ENCODE assay signal across 9 mouse cellular contexts in genomic region chr19:46523131-46523479, GRCm38 (mm10). TPM values are rescaled to one million over a fixed set of nuclear protein-coding genes. Genes with fewer than 3 reads are reported as not detected.
DNase-seq lines count a peak whose midpoint lies in the region; ATAC-seq and TF ChIP-seq lines count a peak whose summit lies in the region.
"Had no signal": no experiment of that assay in that cellular context is flagged by ENCODE, and none has a peak within 500 bp of the region (broad histone marks: within the 10 kb centered on the region; RNA-seq: fewer than 3 reads in every experiment).

No protein-coding gene starts in this region.

- no peak overlapping the region; a peak in 1 of 4 replicates for H3K4me3 ChIP-seq in heart, embryonic 14.5 days (ENCODE audit: control insufficient read depth in 1 of 2, insufficient read depth in 1 of 2, low read depth in 1 of 2, low read length in 2 of 2)
- H3K4me3 ChIP-seq in embryonic facial prominence, embryonic 10.5 days: peak overlapping the region; percentile 49
- no peak overlapping the region for H3K4me3 ChIP-seq in hindbrain, postnatal 0 days (ENCODE audit: low read length)
- no peak overlapping the region for H3K4me3 ChIP-seq in midbrain, postnatal 0 days (ENCODE audit: low read depth, low read length)
- H3K4me3 ChIP-seq: erythroblast, embryonic 14.5 days had no signal

- H3K36me3 ChIP-seq in heart, embryonic 14.5 days (ENCODE audit: control insufficient read depth, insufficient read depth, low read length): no peaks in the 10 kb centered on the region
- no peaks in the 10 kb centered on the region for H3K36me3 ChIP-seq in embryonic facial prominence, embryonic 10.5 days (replicated peaks)
- H3K36me3 ChIP-seq in hindbrain, postnatal 0 days (ENCODE audit: insufficient read depth, low read length): no peaks in the 10 kb centered on the region
- no peaks in the 10 kb centered on the region for H3K36me3 ChIP-seq in midbrain, postnatal 0 days (ENCODE audit: insufficient read depth, low read length)

- H3K4me2 ChIP-seq in heart, embryonic 14.5 days (ENCODE audit: low read length): peak overlapping the region; percentile 64
- H3K4me2 ChIP-seq in hindbrain, postnatal 0 days (ENCODE audit: low read depth, low read length): peak overlapping the region; percentile 52
- peak overlapping the region; percentile 52 for H3K4me2 ChIP-seq in midbrain, postnatal 0 days (ENCODE audit: low read depth, low read length, poor library complexity, severe bottlenecking)

- H3K4me1 ChIP-seq in heart, embryonic 14.5 days (ENCODE audit: control insufficient read depth in 2 of 2, insufficient read depth in 2 of 2, low read length in 2 of 2): peaks cover 49 to 73% of the 10 kb centered on the region in 2 experiments
- H3K4me1 ChIP-seq in embryonic facial prominence, embryonic 10.5 days: peaks cover 94% of the 10 kb centered on the region
- H3K4me1 ChIP-seq in hindbrain, postnatal 0 days (ENCODE audit: insufficient read depth, low read length): peaks cover 28% of the 10 kb centered on the region
- H3K4me1 ChIP-seq in midbrain, postnatal 0 days (ENCODE audit: insufficient read depth, low read length): peaks cover 22% of the 10 kb centered on the region

- H3K9me3 ChIP-seq in heart, embryonic 14.5 days (ENCODE audit: control insufficient read depth, low read length): no peaks in the 10 kb centered on the region
- H3K9me3 ChIP-seq in embryonic facial prominence, embryonic 10.5 days: no peaks in the 10 kb centered on the region
- no peaks in the 10 kb centered on the region for H3K9me3 ChIP-seq in hindbrain, postnatal 0 days (ENCODE audit: low read length)
- no peaks in the 10 kb centered on the region for H3K9me3 ChIP-seq in midbrain, postnatal 0 days (ENCODE audit: low read length)

- no peaks in the 10 kb centered on the region for H3K27me3 ChIP-seq in heart, embryonic 14.5 days (ENCODE audit: control insufficient read depth, insufficient read depth, low read length)
- H3K27me3 ChIP-seq in embryonic facial prominence, embryonic 10.5 days (replicated peaks; ENCODE audit: low read depth, poor library complexity, severe bottlenecking): no peaks in the 10 kb centered on the region; the same call in 1 of the 2 replicates
- H3K27me3 ChIP-seq in hindbrain, postnatal 0 days (ENCODE audit: insufficient read depth, low read length): no peaks in the 10 kb centered on the region
- H3K27me3 ChIP-seq in midbrain, postnatal 0 days (ENCODE audit: insufficient read depth, low read length): no peaks in the 10 kb centered on the region

- H3K27ac ChIP-seq in heart, embryonic 14.5 days (replicated peaks in 1 of 2; ENCODE audit: control insufficient read depth in 1 of 2, insufficient read depth in 1 of 2, low read depth in 2 of 2, low read length in 2 of 2): peak overlapping the region; percentile 72 to 75
- H3K27ac ChIP-seq in embryonic facial prominence, embryonic 10.5 days (replicated peaks): peak overlapping the region; percentile 82
- peak overlapping the region; percentile 70 for H3K27ac ChIP-seq in hindbrain, postnatal 0 days
- H3K27ac ChIP-seq in midbrain, postnatal 0 days (ENCODE audit: low read depth, low read length): peak overlapping the region; percentile 76; the same call in 1 of the 2 replicates

- peak overlapping the region; percentile 57 for H3K9ac ChIP-seq in heart, embryonic 14.5 days (ENCODE audit: low read length)
- H3K9ac ChIP-seq in hindbrain, postnatal 0 days (replicated peaks; ENCODE audit: low read length): 0 out of 2 replicates have a peak overlapping the region, but pooled peaks have one; percentile 7
- H3K9ac ChIP-seq in midbrain, postnatal 0 days (replicated peaks; ENCODE audit: low read length, poor library complexity, severe bottlenecking): no peak overlapping the region

- no peak for ATAC-seq in heart, embryonic 14.5 days (ENCODE audit: insufficient number of reproducible peaks, insufficient read depth, low FRiP score, low read depth)
- ATAC-seq in hindbrain, postnatal 0 days: no peak
- no peak for ATAC-seq in midbrain, postnatal 0 days (ENCODE audit: low FRiP score)

- no peak for DNase-seq in heart, postnatal 4 days
- no peak for DNase-seq in embryonic facial prominence, embryonic 10.5 days (ENCODE audit: low spot score)
- no peak for DNase-seq in hindbrain, postnatal 0 days (ENCODE audit: low spot score)
- DNase-seq in midbrain, postnatal 0 days (ENCODE audit: low spot score): no peak
- no peak for DNase-seq in thymus, postnatal 4 days
- DNase-seq in left cerebral cortex, postnatal 4 days: no peak
- DNase-seq in spleen, postnatal 14 days (ENCODE audit: low spot score in 2 of 2): no peak

- intact Hi-C loops in left cerebral cortex, postnatal 4 days (cut with DNase I): no loop called here

- no peak for TF ChIP-seq CTCF in hindbrain, postnatal 0 days (IDR thresholded peaks at IDR 0.05; ENCODE audit: low read depth)
- TF ChIP-seq CTCF in midbrain, postnatal 0 days (IDR thresholded peaks at IDR 0.05): no peak

RNA-seq across cellular contexts. Expression of gene Trim8, which starts 21.6 kb away (rescaled TPM):
- polyA plus RNA-seq in heart, embryonic 14.5 days (2014; fragmentation: Nextera tagmentation; extraction: Ambion mirVana): 23.4 TPM in 2 replicates
- total RNA-seq in heart, postnatal 4 days (2021): 10 to 100 TPM; 50.1 to 53.8 TPM
- 19.5 and 20.9 TPM in 2 replicates for polyA plus RNA-seq in embryonic facial prominence, embryonic 10.5 days (2016; fragmentation: Nextera tagmentation; extraction: Ambion mirVana)
- 108 and 115 TPM in 2 replicates for total RNA-seq in hindbrain, postnatal 0 days (2014; rRNA removed)
- polyA plus RNA-seq in hindbrain, postnatal 0 days (2015; fragmentation: Nextera tagmentation; extraction: Ambion mirVana): 28.8 and 29.7 TPM in 2 replicates
- 96.6 and 103 TPM in 2 replicates for total RNA-seq in midbrain, postnatal 0 days (2014; rRNA removed)
- 27.8 and 30.4 TPM in 2 replicates for polyA plus RNA-seq in midbrain, postnatal 0 days (2015; fragmentation: Nextera tagmentation; extraction: Ambion mirVana)
- total RNA-seq in left cerebral cortex, postnatal 4 days (2021): 100 to 1,000 TPM; 113 to 119 TPM

RNA-seq across cellular contexts. Expression of gene Arl3, which starts 49.9 kb away (rescaled TPM):
- 54.4 and 72.5 TPM in 2 replicates for polyA plus RNA-seq in heart, embryonic 14.5 days (2014; fragmentation: Nextera tagmentation; extraction: Ambion mirVana)
- 10 to 100 TPM; 29.6 to 31.1 TPM for total RNA-seq in heart, postnatal 4 days (2021)
- polyA plus RNA-seq in embryonic facial prominence, embryonic 10.5 days (2016; fragmentation: Nextera tagmentation; extraction: Ambion mirVana): 196 and 200 TPM in 2 replicates
- total RNA-seq in hindbrain, postnatal 0 days (2014; rRNA removed): 66.2 and 71.1 TPM in 2 replicates
- polyA plus RNA-seq in hindbrain, postnatal 0 days (2015; fragmentation: Nextera tagmentation; extraction: Ambion mirVana): 220 and 224 TPM in 2 replicates
- 94.5 and 109 TPM in 2 replicates for total RNA-seq in midbrain, postnatal 0 days (2014; rRNA removed)
- polyA plus RNA-seq in midbrain, postnatal 0 days (2015; fragmentation: Nextera tagmentation; extraction: Ambion mirVana): 192 and 194 TPM in 2 replicates
- 100 to 1,000 TPM; 102 to 107 TPM for total RNA-seq in left cerebral cortex, postnatal 4 days (2021)

RNA-seq across cellular contexts. Expression of gene Sfxn2, which starts 50.1 kb away (rescaled TPM):
- polyA plus RNA-seq in heart, embryonic 14.5 days (2014; fragmentation: Nextera tagmentation; extraction: Ambion mirVana): 8.0 and 8.8 TPM in 2 replicates
- total RNA-seq in heart, postnatal 4 days (2021): 1 to 10 TPM; 4.6 to 6.4 TPM
- polyA plus RNA-seq in embryonic facial prominence, embryonic 10.5 days (2016; fragmentation: Nextera tagmentation; extraction: Ambion mirVana): 21.0 and 22.6 TPM in 2 replicates
- 8.1 and 10.2 TPM in 2 replicates for total RNA-seq in hindbrain, postnatal 0 days (2014; rRNA removed)
- 12.0 and 13.0 TPM in 2 replicates for polyA plus RNA-seq in hindbrain, postnatal 0 days (2015; fragmentation: Nextera tagmentation; extraction: Ambion mirVana)
- 5.9 and 6.0 TPM in 2 replicates for total RNA-seq in midbrain, postnatal 0 days (2014; rRNA removed)
- 9.5 and 9.8 TPM in 2 replicates for polyA plus RNA-seq in midbrain, postnatal 0 days (2015; fragmentation: Nextera tagmentation; extraction: Ambion mirVana)
- total RNA-seq in left cerebral cortex, postnatal 4 days (2021): 10 to 100 TPM; 12.6 to 13.7 TPM
